Mouse (Mus musculus) urinary bladder, adult 18-20 months (tissue): ENCODE measurements at regions not wholly inside any gene's neighbourhood (a gene's known extent, or its start where the extent isn't known, plus 50 kb on each side); places are given as distances from the start of the nearest gene placed in this dataset.

Source experiments
- DNase-seq, 2 experiments: peaks; one replicate each; pipeline ENCODE4 v3.0.0; 2022; ENCODE audit warnings: low spot score in 2 of 2, mixed read lengths in 2 of 2

- DNase-seq: no peak
These were observed 90.5 kb upstream of the Barx2 start for GRCm38 (mm10) chr9:32003730-32004129.

GRCm38 (mm10) chr9:32005348-32005747, 92.1 kb upstream of the Barx2 start:
- DNase-seq: no peak

GRCm38 (mm10) chr9:32006350-32006749, 93.1 kb upstream of the Barx2 start:
- no peak for DNase-seq

- peak in 1 of 2 experiments; percentile 63 for DNase-seq
These were observed 97.9 kb upstream of the Barx2 start for GRCm38 (mm10) chr9:32010953-32011770.

- DNase-seq: no peak
These were observed 99.7 kb upstream of the Arhgap32 start for GRCm38 (mm10) chr9:32016286-32016685.

- DNase-seq: no peak
These were observed 97.9 kb upstream of the Arhgap32 start for GRCm38 (mm10) chr9:32018020-32018419.

- no peak for DNase-seq
These were observed 96.2 kb upstream of the Arhgap32 start for GRCm38 (mm10) chr9:32019786-32020185.

GRCm38 (mm10) chr9:32020942-32021731, 94.8 kb upstream of the Arhgap32 start:
- DNase-seq: no peak

- no peak for DNase-seq
These were observed 94.2 kb upstream of the Arhgap32 start for GRCm38 (mm10) chr9:32021755-32022154.

GRCm38 (mm10) chr9:32022996-32023395, 92.9 kb upstream of the Arhgap32 start:
- DNase-seq: no peak

GRCm38 (mm10) chr9:32024767-32025166, 91.2 kb upstream of the Arhgap32 start:
- DNase-seq: no peak

- no peak for DNase-seq
These were observed 88.0 kb upstream of the Arhgap32 start for GRCm38 (mm10) chr9:32027962-32028361.

GRCm38 (mm10) chr9:32029001-32029400, 86.9 kb upstream of the Arhgap32 start:
- no peak for DNase-seq

GRCm38 (mm10) chr9:32029786-32030185, 86.2 kb upstream of the Arhgap32 start:
- DNase-seq: no peak

- DNase-seq: no peak
These were observed 85.7 kb upstream of the Arhgap32 start for GRCm38 (mm10) chr9:32030203-32030602.

GRCm38 (mm10) chr9:32031950-32032453, 83.9 kb upstream of the Arhgap32 start:
- peak; percentile 69 to 73 for DNase-seq

GRCm38 (mm10) chr9:32032521-32033185, 83.3 kb upstream of the Arhgap32 start:
- DNase-seq: peak; percentile 26 to 64

- no peak for DNase-seq
These were observed 82.0 kb upstream of the Arhgap32 start for GRCm38 (mm10) chr9:32033937-32034336.

GRCm38 (mm10) chr9:32039999-32040398, 75.9 kb upstream of the Arhgap32 start:
- no peak for DNase-seq

- DNase-seq: no peak
These were observed 72.6 kb upstream of the Arhgap32 start for GRCm38 (mm10) chr9:32043344-32043743.

- no peak for DNase-seq
These were observed 69.1 kb upstream of the Arhgap32 start for GRCm38 (mm10) chr9:32046791-32047190.

- no peak for DNase-seq
These were observed 67.0 kb upstream of the Arhgap32 start for GRCm38 (mm10) chr9:32048941-32049340.
